Mouse (Mus musculus) heart, embryonic 11.5 days (tissue): ENCODE measurements around the gene Cfap300. TPM values are rescaled to one million over a fixed set of nuclear protein-coding genes. Genes with fewer than 3 reads are reported as not detected.

Source experiments
- ATAC-seq: fragments of 200-750 bp; cut with Nextera tagmentation; replicated peaks from 2 replicates; pipeline ENCODE4 v1.8.0; 2017; ENCODE audit warnings: moderate library complexity; ENCODE audit not compliant: insufficient number of reproducible peaks, low FRiP score, low TSS enrichment
- H3K27ac ChIP-seq: fragments of 300-500 bp; sonication (generic); 2 replicates; pipeline ENCODE4 v1.5.1; 2014; ENCODE audit warnings: mild to moderate bottlenecking, low read depth, low read length
- H3K27me3 ChIP-seq: fragments of 300-500 bp; sonication (generic); 2 replicates; pipeline ENCODE4 v1.6.1; 2014; ENCODE audit warnings: mild to moderate bottlenecking, low read length, mixed read lengths; ENCODE audit not compliant: control insufficient read depth, insufficient read depth
- H3K36me3 ChIP-seq: fragments of 300-500 bp; sonication (generic); 2 replicates; pipeline ENCODE4 v1.6.1; 2014; ENCODE audit warnings: mild to moderate bottlenecking, low read length, moderate library complexity, mixed read lengths; ENCODE audit not compliant: control insufficient read depth, insufficient read depth
- H3K4me1 ChIP-seq: fragments of 300-500 bp; sonication (generic); 2 replicates; pipeline ENCODE4 v1.6.1; 2014; ENCODE audit warnings: low read length; ENCODE audit not compliant: control insufficient read depth, insufficient read depth
- H3K4me2 ChIP-seq: fragments of 300-500 bp; sonication (generic); 2 replicates; pipeline ENCODE4 v1.6.1; 2014; ENCODE audit warnings: mild to moderate bottlenecking, moderate library complexity
- H3K4me3 ChIP-seq: fragments of 300-500 bp; sonication (generic); 2 replicates; pipeline ENCODE4 v1.5.1; 2014; ENCODE audit warnings: low read depth, low read length
- H3K9ac ChIP-seq: fragments of 300-500 bp; sonication (generic); 2 replicates; pipeline ENCODE4 v1.6.1; 2014; ENCODE audit warnings: mild to moderate bottlenecking, low read depth, low read length, moderate library complexity
- H3K9me3 ChIP-seq: fragments of 300-500 bp; sonication (generic); replicated peaks from 2 replicates; pipeline ENCODE4 v1.6.1; 2016; ENCODE audit warnings: low read length; ENCODE audit not compliant: control insufficient read depth
- WGBS: fragments of 180-500 bp; shearing (Covaris S2); extraction: QIAGEN DNeasy Blood & Tissue Kit; methylation state at CpG from one replicate; pipeline ENCODE4 v1.1.7; 2014; ENCODE audit not compliant: insufficient replicate concordance; 5-methylcytosine and 5-hydroxymethylcytosine counted together
- polyA plus RNA-seq: library from polyadenylated mRNA; unstranded; fragments of >200 nt; fragmentation: Nextera tagmentation; extraction: Ambion mirVana; gene quantifications from 2 replicates; pipeline ENCODE4 v1.2.1, GENCODE M21; 2014

Gene Cfap300
- polyA plus RNA-seq, 1 experiment from 2014 or later, result 9.1 TPM

DNA sequence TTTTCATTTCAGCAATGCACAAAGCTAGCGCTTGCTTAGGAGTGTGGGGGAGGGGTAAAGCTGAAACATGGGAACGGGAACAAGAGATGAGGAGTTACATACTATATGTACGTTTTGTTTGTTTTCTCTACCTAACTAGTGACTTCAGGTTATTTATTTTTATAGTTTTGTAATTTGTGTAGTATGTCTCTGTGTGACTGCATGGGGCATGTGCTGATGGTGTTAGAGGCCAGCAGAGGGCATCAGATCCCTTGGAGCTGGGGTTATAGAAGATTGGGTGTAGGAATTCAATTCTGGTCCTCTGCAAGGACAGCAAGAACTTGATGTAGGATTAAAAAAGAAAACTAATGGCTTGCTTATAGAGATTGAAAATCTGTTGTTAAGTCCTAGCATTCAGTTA, 64.1 kb downstream of the Cfap300 start:
- Histone ChIP-seq H3K9ac (no peak overlapping the region), H3K9me3 (no peaks in the 10 kb centered on the region), H3K4me3 (no peak overlapping the region), H3K27me3 (no peaks in the 10 kb centered on the region), H3K4me2 (no peak overlapping the region), H3K4me1 (peaks cover 43% of the 10 kb centered on the region), H3K27ac (no peak overlapping the region), H3K36me3 (peaks cover 5% of the 10 kb centered on the region)
- no peak for ATAC-seq
- WGBS, result 82% methylated on average over 3 of the region's 3 CpGs

DNA sequence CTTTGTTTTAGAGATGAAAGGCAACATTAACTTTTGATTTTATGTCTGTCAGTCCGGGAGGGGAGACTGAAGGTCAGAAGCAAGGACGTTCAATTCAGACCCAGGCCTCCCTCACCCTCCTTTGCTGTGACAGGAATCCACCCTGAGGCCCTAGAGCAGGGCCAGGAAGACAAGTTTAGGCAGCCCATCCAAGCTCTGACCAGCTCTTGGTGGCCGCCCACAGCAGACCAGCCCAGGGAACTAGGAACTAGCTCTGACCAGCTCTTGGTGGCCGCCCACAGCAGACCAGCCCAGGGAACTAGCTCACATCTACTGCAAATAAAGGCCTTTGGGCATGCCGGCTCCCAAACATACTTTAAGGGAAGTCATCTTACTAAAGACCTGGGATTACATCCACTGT, 65.0 kb downstream of the Cfap300 start:
- H3K36me3 ChIP-seq, result peaks cover 10% of the 10 kb centered on the region
- no peaks in the 10 kb centered on the region for H3K9me3 ChIP-seq
- ATAC-seq, result no peak
- WGBS, result 68% methylated on average over 5 of the region's 5 CpGs
- H3K27ac ChIP-seq, result peak overlapping the region; percentile 59
- no peak overlapping the region for H3K9ac ChIP-seq
- H3K4me2 ChIP-seq, result no peak overlapping the region
- H3K4me3 ChIP-seq, result no peak overlapping the region
- no peaks in the 10 kb centered on the region for H3K27me3 ChIP-seq
- peaks cover 35% of the 10 kb centered on the region for H3K4me1 ChIP-seq

DNA sequence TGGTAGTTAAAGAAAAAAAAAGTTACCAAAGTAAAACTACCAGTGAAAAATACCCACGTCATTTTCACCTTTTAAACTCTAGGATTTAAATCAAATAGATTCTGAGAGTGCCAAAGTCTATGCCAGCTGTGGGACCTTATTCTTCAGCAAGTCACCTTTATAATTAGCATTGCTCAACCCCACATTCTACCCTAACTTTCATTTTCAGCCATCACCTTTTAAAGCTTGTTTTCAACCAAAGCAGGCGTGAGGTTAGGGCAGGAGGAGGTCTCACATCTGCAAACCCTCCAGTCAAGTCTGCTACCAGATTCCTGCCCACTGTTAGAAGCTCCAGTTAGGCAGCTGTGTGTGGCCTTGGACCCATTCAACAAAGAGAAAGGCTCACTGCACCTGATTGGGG, 70.6 kb downstream of the Cfap300 start:
- ATAC-seq, result no peak
- Histone ChIP-seq H3K4me2 (no peak overlapping the region), H3K27me3 (no peaks in the 10 kb centered on the region), H3K4me1 (peaks cover 17% of the 10 kb centered on the region), H3K9ac (no peak overlapping the region), H3K9me3 (no peaks in the 10 kb centered on the region), H3K27ac (peak overlapping the region; percentile 59; the same call in 1 of the 2 replicates), H3K36me3 (peaks cover 11% of the 10 kb centered on the region), H3K4me3 (no peak overlapping the region)
- WGBS, result 72% methylated on average over 2 of the region's 2 CpGs

Other genes starting within 250 kb of the Cfap300 start
- 28.1 and 28.7 TPM in 2 replicates for gene Birc2, start 205.8 kb downstream of the Cfap300 start, polyA plus RNA-seq
- 4.2 and 4.4 TPM in 2 replicates for gene Birc3, start 169.6 kb downstream of the Cfap300 start, polyA plus RNA-seq
- 25.3 and 27.1 TPM in 2 replicates for gene Yap1, start 38.2 kb downstream of the Cfap300 start, polyA plus RNA-seq
- 3.0 and 4.0 TPM in 2 replicates for gene Cep126, start 91.5 kb upstream of the Cfap300 start, polyA plus RNA-seq